ENCODE assay signal across 7 mouse cellular contexts in the genomic region with DNA sequence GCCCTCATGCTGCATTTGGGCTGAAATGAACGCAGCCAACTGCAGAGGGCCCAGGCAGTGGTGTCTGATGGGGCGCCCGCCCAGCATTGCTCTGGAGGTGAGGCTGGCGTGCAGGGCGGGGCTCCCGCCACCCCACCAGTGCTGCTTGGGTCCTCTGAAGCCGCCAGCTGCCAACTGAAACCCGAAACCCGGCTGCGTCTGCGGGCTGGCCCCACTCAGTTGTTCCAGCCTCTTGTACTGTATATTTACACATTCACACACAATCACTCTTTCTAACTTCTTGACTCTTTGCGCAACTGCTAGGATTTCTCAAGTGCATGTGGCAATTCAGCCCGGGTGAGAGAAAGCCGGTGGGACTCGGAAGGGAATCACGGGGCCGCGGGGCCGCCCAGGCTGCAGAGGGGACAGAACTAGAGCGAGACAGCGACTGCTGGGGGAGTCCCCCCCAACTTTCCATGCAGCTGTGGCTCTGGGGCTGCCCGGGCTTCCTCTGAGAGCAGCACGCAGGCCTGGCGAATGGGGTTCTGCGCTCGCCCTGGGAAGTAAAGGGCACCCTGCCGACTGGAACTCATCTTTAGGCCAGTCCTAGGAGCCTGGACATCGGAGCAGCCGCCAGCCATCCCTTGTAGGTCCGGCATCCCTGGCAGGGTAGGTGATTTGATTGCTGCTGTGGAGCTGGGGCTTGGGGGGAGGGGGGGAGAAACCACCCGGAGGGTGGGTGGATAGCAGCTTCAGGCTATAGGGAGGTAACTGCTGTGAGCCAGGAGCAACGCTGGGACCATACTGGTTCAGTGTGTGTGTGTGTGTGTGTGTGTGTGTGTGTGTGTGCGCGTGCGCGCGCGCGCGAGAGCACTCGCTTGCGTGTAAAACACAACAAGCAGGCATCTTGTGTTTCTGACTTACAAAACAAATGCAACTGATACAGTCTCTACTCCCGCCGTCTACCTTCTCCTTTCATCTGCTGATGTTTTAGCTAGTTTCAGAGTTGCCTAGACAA. TPM values are rescaled to one million over a fixed set of nuclear protein-coding genes. Genes with fewer than 3 reads are reported as not detected.
DNase-seq lines count a peak whose midpoint lies in the region; ATAC-seq and TF ChIP-seq lines count a peak whose summit lies in the region.

Gene Arhgap24 (plus strand): TSS at position 177 of the 997 bp plus-strand sequence.

- H3K4me1 ChIP-seq in embryonic facial prominence, embryonic 10.5 days = peaks cover 48% of the 10 kb centered on the region
- peaks cover 7% of the 10 kb centered on the region; the same call in 1 of the 2 replicates for H3K4me1 ChIP-seq in liver, adult 2 months (ENCODE audit: control insufficient read depth, insufficient read depth, low read length)
- H3K4me1 ChIP-seq in midbrain, postnatal 0 days (ENCODE audit: insufficient read depth, low read length) = peaks cover 3% of the 10 kb centered on the region; the same call in 1 of the 2 replicates

- H3K27me3 ChIP-seq in embryonic facial prominence, embryonic 10.5 days (replicated peaks; ENCODE audit: low read depth, poor library complexity, severe bottlenecking) = peaks cover 4% of the 10 kb centered on the region; the same call in 1 of the 2 replicates
- no peaks in the 10 kb centered on the region for H3K27me3 ChIP-seq in liver, adult 2 months (ENCODE audit: control insufficient read depth, insufficient read depth, low read length)
- no peaks in the 10 kb centered on the region for H3K27me3 ChIP-seq in midbrain, postnatal 0 days (ENCODE audit: insufficient read depth, low read length)

- H3K9me3 ChIP-seq in embryonic facial prominence, embryonic 10.5 days = no peaks in the 10 kb centered on the region
- no peaks in the 10 kb centered on the region for H3K9me3 ChIP-seq in midbrain, postnatal 0 days (ENCODE audit: low read length)

- TF ChIP-seq POLR2A in liver, adult 2 months (IDR thresholded peaks at IDR 0.05; ENCODE audit: extremely low read depth, insufficient read depth, low read length) = no peak

- H3K4me2 ChIP-seq in midbrain, postnatal 0 days (ENCODE audit: low read depth, low read length, poor library complexity, severe bottlenecking) = peak within 1 kb of the TSS; percentile 95

- peak; percentile 64 for ATAC-seq in midbrain, postnatal 0 days (ENCODE audit: low FRiP score)

- H3K79me2 ChIP-seq in liver, adult 2 months (ENCODE audit: control insufficient read depth, insufficient read depth, low read length) = no peaks in the 10 kb centered on the region; the same call in 1 of the 2 replicates

- 1% methylated on average over 44 of the region's 44 CpGs for WGBS in embryonic facial prominence, embryonic 10.5 days
- 3% methylated on average over 44 of the region's 44 CpGs for WGBS in liver, adult 2 months
- under 1% methylated on average over 44 of the region's 44 CpGs for WGBS in midbrain, postnatal 0 days

- H3K4me3 ChIP-seq in embryonic facial prominence, embryonic 10.5 days = peak within 1 kb of the TSS; percentile 75
- H3K4me3 ChIP-seq in liver, adult 2 months (ENCODE audit: insufficient read depth, low read depth, low read length) = peak within 1 kb of the TSS; percentile 67
- peak within 1 kb of the TSS; percentile 51 for H3K4me3 ChIP-seq in midbrain, postnatal 0 days (ENCODE audit: low read depth, low read length)

- peak within 1 kb of the TSS; percentile 95 for H3K27ac ChIP-seq in embryonic facial prominence, embryonic 10.5 days (replicated peaks)
- peak within 1 kb of the TSS; percentile 33 for H3K27ac ChIP-seq in liver, adult 2 months (replicated peaks; ENCODE audit: insufficient read depth, low read depth, low read length)
- peak within 1 kb of the TSS; percentile 71 for H3K27ac ChIP-seq in midbrain, postnatal 0 days (ENCODE audit: low read depth, low read length)

- DNase-seq in adrenal gland, adult (ENCODE audit: inconsistent age in 2 of 2, low spot score in 1 of 2) = peak; percentile 46 to 91
- DNase-seq in embryonic facial prominence, embryonic 10.5 days (ENCODE audit: low spot score) = peak; percentile 90
- peak; percentile 76 to 78 for DNase-seq in heart, adult 18-20 months
- DNase-seq in kidney, adult 11 months = peak; percentile 38
- peak; percentile 81 for DNase-seq in liver, adult 2 months (ENCODE audit: extremely low read depth, low read depth, low spot score)
- DNase-seq in midbrain, postnatal 0 days (ENCODE audit: low spot score) = peak; percentile 41
- DNase-seq in spleen, postnatal 36 days (ENCODE audit: low spot score in 2 of 2) = peak; percentile 85 to 86

- TF ChIP-seq CTCF in liver, adult 2 months (IDR thresholded peaks at IDR 0.05; ENCODE audit: low read depth, low read length) = no peak
- TF ChIP-seq CTCF in midbrain, postnatal 0 days (IDR thresholded peaks at IDR 0.05) = no peak

- H3K9ac ChIP-seq in liver, adult 2 months (ENCODE audit: low read depth, low read length) = peak within 1 kb of the TSS; percentile 59
- peak within 1 kb of the TSS; percentile 61 for H3K9ac ChIP-seq in midbrain, postnatal 0 days (replicated peaks; ENCODE audit: low read length, poor library complexity, severe bottlenecking)

- no peaks in the 10 kb centered on the region for H3K36me3 ChIP-seq in embryonic facial prominence, embryonic 10.5 days (replicated peaks)
- H3K36me3 ChIP-seq in liver, adult 2 months (ENCODE audit: control insufficient read depth, insufficient read depth, low read length) = no peaks in the 10 kb centered on the region; the same call in 1 of the 2 replicates
- H3K36me3 ChIP-seq in midbrain, postnatal 0 days (ENCODE audit: insufficient read depth, low read length) = no peaks in the 10 kb centered on the region

RNA-seq across cellular contexts. Expression of gene Arhgap24, which starts in this region (rescaled TPM):
- polyA plus RNA-seq in embryonic facial prominence, embryonic 10.5 days (2016; fragmentation: Nextera tagmentation; extraction: Ambion mirVana) = 5.6 and 8.4 TPM in 2 replicates
- total RNA-seq in heart, adult 18-20 months (2021) = 10 to 100 TPM; 19.4 to 19.8 TPM
- 6.3 and 6.9 TPM in 2 replicates for total RNA-seq in liver, adult 2 months (2014; rRNA removed)
- polyA plus RNA-seq in liver, adult 2 months (2012; rRNA removed) = 4.6 and 4.7 TPM in 2 replicates
- total RNA-seq in midbrain, postnatal 0 days (2014; rRNA removed) = 19.3 and 19.4 TPM in 2 replicates
- polyA plus RNA-seq in midbrain, postnatal 0 days (2015; fragmentation: Nextera tagmentation; extraction: Ambion mirVana) = 14.6 and 15.7 TPM in 2 replicates

Comparison
In these comparisons a context has a peak if more than half of its experiments do, and no peak if none do; other contexts are left out.
1. Peak in every context shown above with its lines: DNase-seq, ATAC-seq, H3K4me3 ChIP-seq and H3K27ac ChIP-seq.
2. DNase-seq: peak in every context shown above with its lines; median percentile 90 in embryonic facial prominence, embryonic 10.5 days; 86 in spleen, postnatal 36 days; 81 in liver, adult 2 months; 77 in heart, adult 18-20 months; 68 in adrenal gland, adult; 41 in midbrain, postnatal 0 days; 38 in kidney, adult 11 months.
3. H3K27ac ChIP-seq: peak in every context shown above with its lines; median percentile 95 in embryonic facial prominence, embryonic 10.5 days; 71 in midbrain, postnatal 0 days; 33 in liver, adult 2 months.